Mouse (Mus musculus) monocyte, adult 2 months (primary cell): ENCODE data around the gene Ttll2.
"Not testable (repeated sequence)": the region's sequence is repeated elsewhere in the genome, so short reads cannot be mapped to it uniquely, and the experiment has no call there.

Experiments used
- DNase-seq, 2 experiments: peaks; one replicate each; pipeline ENCODE4 v3.0.0; 2022; ENCODE audit warnings: low spot score in 2 of 2, low read depth in 1 of 2

The Ttll2 gene

DNA sequence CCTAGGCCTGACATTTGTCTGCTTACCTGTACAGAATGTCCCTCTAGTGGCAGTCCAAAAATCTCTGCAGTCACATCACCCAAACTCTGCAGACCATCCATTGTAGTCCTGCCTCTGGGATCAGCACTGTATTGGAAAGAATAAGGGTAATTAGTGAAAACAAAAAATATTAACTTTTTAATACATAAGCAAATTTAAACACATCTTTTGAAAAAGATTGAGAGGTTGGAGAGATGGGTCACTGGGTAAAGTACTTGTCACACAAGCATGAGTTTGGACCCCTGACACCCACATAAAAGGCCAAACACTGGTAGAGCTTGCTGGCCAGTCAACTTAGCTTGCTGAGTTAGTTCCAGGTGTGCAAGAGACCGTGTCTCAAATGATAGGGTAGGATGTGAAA is at the start of gene Ttll2:
Gene Ttll2 (minus strand): TSS at position 101 of the 400 bp plus-strand sequence.
- DNase-seq, result not testable (repeated sequence)

DNA sequence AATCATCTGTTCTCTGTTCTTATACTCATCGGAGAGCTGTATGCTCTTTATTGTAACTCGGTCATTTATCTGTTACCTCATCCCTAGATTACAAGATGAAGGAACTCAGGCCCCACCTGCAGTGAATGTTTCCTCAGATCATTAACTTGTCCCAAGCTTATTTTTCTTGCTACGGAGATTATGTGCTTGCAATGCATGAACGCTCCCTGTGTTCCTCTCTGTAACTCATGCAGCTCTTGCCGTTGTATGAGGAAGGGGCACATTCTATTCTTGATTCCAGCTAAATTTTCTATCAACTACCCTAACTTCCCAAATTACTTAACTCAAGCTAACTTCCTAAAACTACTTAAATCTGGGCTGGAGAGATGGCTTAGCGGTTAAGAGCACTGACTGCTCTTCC is 47.3 kb upstream of the Ttll2 start:
- not testable (repeated sequence) for DNase-seq

DNA sequence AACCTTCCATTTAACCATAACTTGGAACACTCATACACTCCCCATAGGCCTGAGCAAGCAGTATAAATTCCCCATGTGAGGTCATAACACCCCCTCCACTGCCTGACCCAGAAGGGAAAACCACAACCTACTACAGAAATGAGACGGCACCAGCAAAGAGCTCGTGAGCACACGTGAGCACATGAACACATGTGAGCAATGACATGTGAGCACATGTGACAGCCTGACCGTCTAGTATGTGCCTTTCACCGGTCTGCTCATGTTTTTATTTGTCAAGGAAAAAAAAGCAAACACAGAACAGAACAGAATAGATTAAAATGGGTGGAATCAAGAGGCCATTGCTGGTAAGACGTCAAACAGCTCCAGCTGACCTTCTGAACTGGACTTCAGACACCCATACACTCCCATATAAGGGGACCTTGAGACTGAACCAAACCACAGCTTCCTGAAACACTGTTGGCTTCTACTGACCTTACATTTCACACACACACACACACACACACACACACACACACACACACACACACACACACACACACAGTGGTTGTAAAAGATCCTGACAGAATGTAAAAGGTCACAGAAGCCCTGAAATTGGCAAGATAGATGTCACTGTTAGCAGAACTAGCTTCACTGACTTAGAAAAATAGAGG is 45.8 kb upstream of the Ttll2 start:
- DNase-seq, result peak; percentile 4 to 42

DNA sequence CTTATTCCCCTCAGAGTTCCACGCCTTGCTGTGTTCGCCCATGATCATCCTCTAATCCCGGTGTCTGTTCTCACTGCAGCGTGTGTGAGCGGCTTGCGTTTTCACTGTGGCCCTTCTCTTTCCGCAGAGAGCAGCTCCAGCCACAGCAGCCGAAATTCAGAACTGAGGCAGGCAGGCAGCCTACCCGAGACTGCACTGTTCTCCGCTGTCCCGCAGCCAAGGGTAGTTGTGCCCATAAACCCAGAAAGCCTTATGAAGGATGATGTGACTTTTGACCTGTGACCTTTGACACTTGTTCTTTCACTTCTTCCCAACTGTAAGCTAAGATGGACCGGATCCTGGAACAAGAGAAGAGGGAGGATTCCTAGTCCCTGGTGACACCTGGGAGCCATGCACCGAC is 44.6 kb upstream of the Ttll2 start:
- DNase-seq, result not testable (repeated sequence)

DNA sequence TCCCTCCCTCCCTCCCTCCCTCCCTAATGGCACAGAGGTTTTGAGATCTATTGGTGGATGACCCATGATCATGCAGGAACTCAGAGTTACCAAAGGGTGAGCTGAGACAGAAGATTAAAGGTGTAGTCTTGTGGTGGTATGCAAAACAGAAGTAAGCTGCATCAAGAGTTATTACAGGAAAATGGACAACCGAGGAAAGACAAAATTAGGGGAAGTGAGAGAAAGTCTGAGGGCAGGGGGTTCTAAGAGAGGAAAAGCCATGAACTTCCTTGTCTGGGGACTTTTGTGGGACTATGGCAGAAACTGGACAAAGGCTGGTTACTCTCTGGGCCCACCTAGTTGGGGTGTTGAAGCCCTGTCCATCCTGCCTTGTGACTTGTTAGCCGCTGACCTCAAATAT is 43.8 kb upstream of the Ttll2 start:
- DNase-seq, result not testable (repeated sequence)

DNA sequence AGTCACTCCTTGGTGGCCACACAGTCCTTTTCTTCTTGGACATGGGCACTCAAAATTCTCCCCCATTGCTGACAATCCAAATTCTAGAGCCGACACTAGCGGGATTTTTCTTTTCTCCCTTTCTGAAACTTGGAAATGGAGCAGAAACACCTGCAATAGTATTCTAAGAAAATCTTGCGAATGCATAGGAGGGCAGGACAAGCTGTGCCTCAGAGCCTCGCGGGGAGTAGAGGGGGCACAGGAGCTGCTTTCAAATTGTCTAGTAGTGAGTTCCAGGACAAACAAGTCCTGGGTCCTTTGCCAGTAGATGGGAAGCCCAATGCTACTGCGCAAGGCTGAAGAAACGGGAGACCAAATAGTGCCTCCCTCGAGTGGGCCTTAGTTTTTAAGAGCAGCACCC is 43.2 kb upstream of the Ttll2 start:
- DNase-seq, result not testable (repeated sequence)

DNA sequence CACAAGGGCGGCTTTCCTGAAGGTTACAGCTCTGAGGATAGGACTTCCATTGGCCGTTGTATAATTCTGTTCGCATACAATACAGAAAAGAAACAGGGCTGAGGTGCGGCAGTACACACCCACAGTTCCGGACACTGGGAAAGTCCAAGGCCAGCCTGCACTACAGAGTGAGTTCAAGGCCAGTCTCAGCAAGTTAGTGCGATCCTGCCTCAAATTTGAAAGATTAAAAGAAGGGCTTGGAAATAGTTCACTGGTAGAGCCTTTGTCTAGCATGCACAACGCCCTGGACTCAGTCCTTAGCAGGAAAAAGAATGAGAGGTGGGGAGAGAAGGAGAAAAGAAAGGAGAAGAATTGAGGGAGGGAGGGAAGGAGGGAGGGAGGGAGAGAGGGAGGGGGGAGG is 42.6 kb upstream of the Ttll2 start:
- DNase-seq, result not testable (repeated sequence)

DNA sequence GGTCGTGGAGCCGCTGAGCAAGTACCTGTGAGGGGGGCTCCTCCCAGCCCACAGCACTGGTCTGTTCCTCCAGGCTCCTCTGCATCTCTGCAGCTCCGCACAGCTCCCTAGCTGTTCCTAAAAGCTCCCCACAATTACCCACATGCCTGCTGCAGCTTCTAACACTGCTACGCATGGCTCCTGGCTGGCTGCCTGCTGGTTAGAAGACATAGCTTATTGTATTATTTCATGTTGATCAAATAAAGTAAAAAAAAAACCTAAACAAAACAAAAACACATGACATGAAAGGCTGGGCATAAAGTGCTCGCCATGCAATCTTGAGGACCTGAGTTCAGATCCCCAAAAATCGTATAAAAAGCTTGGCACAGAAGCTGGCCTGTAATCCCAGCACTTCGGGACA is 37.4 kb upstream of the Ttll2 start:
- not testable (repeated sequence) for DNase-seq

DNA sequence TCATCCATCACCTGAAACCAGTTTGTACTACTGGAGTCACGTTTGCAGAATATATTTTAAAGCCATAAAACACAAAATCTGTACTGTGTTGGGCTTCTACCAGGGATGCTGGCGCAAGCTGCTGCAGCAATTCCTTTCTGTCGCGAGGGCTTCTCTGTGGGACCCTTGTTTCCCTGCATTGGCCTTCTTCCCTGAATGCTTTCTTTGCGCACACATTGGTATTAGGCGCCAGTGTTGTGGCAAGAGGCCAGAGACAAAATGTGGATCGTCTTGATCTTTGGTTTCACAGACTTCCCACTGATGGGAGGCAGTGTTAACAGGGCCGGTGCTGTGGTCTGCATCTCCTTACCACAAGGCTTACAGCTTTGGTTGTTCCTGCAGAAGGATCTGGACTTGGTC is 36.5 kb upstream of the Ttll2 start:
- DNase-seq, result not testable (repeated sequence)

DNA sequence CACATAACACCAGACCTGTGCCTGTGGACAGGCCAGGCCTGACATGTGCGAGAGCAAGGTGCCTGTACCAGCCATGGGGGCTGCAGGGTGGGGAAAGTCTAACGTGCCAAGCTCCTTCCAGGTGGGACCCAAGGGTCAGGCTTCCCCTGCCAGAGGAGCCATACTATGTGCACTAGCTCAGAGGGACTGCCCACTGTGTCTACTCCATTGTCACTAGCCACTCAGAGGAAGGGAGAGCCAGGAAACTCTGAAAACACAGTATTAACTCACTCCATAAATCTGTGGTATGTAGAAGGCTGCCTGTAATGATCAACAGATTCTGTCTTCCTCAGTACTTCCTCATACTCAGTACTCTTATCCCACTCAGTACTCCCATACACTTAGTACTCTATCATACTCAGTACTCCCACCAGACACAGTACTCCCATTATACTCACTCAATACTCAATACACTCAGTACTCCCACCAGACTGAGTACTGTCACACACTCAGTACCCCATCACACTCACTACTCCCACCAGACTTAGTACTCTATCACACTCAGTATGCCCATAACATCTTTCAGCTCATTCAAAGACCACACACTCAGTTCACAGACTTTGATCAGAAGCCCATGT is 36.0 kb upstream of the Ttll2 start:
- not testable (repeated sequence) for DNase-seq

DNA sequence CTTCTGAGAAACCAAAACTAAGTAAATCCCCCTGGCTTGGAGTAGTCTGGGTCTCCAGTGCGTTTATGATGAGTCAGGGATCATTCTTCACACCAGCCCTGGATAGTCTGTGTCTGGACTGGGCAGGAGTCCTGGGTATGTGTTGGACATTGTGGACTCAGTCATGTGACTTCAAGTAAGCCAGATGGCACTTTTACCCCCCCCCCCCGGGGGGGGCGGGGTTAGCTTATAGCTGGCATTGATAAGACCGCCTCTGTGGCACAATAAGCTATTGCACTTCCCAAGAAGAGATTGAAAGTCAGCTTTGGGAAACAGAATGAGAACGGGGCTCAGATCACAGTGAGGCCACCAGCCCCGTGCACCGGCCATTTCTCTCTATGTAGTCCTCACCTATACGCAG is 33.5 kb upstream of the Ttll2 start:
- not testable (repeated sequence) for DNase-seq

DNA sequence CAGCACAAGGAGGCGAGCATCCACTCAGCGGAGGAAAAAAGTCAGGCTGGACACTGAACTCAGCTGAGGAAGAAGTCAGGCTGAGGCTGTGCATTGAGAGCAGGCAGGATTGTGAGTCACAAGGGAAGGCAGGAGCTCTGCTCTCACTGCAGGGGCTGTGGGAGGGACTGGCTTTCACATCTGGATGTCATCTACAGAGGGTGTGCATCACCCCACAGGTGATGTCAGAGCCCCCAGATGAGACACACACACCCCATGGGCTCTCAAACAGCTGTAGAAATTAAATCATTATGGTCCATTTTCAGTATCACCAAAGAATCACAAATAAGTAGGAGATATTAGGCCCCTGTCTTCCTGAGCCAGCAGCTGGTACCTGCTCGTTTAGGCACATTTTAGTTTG is 32.9 kb upstream of the Ttll2 start, which contains the start of gene Unc93a2:
Gene Unc93a2 (minus strand): TSS at position 101 of the 400 bp plus-strand sequence.
- not testable (repeated sequence) for DNase-seq

DNA sequence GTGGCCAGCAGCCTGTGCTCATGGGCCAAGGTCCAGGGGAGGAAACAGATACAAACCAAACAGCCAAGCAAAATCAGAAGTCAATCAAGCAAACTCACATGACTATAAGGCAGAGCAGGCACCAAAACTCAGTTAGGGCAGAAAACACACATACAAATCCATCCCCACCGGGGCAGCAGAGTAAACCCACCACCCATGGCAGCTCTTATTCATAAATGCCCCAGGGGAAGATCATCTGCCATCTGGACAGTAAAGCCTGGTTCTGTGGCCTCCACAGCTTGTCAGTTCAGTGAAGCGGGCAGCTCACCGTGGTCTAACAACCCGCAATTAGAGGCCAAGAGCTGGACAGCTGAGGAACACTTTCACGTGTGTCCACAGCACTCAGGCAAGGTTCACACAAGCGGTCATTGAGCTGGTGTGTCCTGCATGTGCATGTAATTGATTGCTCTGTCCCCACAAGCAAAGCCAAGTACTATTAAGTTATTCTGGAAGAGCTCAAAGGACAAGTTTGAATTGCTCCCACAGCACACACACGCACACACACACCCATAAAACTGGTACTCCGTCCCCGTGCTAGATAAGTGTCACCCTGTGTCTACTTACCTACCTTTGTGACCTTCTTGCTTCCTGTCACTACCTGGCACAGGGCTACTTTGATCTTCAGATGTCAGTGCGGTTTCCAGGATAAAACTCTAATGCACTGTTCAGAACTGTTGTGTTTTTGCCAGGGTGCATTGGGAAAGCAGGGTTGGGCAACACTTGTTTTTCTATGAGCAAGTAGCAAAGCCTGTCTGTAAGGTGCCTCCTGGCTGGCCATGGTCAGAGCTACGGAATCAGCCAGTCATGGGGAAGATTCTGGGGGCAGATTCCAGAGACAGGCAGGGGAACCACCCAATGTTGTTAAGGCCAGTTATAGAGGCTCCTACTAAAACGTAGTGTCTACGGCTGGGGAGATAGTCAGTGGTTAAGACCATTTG is 31.0 kb upstream of the Ttll2 start:
- DNase-seq, result not testable (repeated sequence)

DNA sequence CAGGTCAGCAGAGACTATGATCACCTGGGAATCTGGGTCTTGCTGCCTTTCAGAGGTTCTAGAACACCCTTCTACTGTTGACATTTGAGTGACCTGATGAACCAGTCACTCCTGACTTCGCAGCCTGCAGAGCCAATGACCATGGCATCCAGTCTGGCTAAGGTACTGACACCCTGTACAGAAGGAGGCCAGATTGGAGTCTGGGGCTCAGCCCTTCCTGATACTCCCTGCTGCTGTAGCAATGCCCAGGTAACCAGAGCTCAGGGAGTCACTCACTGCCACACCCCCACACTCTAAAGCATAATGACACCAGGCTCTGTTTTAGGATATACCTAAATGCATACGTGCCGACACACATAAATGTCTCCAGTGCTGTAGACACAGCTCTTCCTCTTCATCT is 30.2 kb upstream of the Ttll2 start:
- DNase-seq, result not testable (repeated sequence)

DNA sequence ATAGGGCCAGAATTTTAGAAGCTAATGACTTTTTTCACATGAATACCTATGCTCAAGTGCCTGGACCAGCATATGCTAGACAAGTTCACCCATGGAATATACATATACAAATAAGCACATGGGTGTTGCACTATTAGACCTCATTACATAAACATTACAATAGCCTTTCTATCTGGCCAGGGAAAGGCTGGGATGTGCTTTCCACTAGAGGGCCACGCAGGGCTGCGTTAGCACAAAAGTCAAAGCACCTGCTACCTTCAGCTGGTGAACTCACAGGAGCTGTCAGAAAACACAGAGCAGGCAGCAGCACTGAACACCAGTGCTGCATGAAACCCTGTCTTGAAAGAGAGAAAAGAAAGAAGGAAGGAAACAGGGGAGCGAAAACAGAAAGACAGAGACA is 25.4 kb upstream of the Ttll2 start:
- DNase-seq, result not testable (repeated sequence)

DNA sequence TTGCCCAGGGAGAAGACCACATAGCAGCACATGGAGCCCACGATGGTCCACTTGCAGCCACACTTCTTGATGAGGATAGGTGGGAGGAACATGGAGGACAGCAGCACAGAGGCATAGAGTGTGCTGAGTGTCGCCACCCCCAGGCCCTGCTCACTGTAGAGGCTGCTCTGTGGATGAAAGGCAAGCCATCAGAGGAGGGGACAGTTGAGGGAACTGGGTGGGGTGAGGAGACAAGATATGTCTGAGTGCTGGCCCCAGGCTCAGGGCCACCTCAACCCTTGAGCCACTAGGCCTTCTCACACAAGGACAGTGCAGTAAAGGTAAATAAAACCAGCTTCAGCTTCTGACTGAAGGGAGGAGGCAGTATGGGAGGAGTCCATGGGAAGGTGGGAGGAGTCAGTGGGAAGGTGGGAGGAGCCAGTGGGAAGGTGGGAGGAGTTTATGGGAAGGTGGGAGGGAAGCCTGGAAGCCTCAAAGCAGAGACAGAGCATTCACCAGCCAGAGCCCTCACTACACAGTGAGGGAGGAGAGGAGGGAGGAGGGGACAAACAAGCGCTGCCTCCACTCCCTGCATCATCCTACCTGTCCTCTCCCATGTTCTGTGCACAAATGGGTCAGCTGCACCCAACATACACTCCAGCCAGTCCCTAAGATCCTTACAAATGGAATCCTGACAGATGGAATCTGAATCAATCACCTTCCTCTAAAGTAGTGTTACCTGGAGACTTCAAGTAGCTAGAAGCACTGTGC is 24.6 kb upstream of the Ttll2 start:
- not testable (repeated sequence) for DNase-seq

DNA sequence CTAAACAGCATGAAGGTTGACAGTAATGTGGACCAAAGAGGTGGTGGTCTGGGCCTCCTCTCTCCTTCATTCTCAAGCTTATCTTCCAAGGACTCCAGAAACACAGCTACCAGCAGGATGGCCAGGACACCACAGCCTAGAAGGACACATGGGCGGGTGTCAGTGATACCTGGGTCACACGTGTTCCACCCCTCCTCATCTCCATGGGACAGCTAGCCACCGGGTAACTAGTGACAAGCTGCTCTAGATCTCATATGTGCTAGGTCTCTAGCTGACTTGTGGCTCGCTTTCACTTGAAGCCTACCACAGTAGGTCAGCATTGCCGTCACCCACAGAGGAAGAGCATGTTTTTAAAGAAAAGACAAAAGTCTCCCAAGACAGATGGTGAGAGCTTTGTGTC is 19.4 kb upstream of the Ttll2 start, which contains the start of gene Gm49630:
Gene Gm49630 (minus strand): TSS at position 101 of the 400 bp plus-strand sequence.
- not testable (repeated sequence) for DNase-seq

DNA sequence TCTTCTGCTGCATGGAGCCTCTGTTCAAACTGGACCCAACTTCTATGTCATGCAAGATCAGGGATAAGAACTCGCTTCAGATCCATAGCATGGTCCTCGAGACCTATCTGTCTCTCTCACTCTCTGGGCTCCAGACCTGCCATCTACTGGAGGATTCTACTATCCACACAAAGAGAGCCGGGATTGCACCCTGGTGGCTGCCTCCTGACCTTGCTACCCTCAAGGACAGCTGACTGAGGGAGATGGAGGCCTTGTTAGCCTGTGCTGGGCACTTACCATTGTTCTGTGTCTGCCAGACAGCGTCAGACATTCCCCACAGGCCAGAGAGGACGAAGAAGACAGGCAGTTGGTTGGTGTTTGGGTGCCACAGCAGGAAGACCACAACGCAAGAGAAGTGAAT is 16.9 kb upstream of the Ttll2 start:
- DNase-seq, result not testable (repeated sequence)

DNA sequence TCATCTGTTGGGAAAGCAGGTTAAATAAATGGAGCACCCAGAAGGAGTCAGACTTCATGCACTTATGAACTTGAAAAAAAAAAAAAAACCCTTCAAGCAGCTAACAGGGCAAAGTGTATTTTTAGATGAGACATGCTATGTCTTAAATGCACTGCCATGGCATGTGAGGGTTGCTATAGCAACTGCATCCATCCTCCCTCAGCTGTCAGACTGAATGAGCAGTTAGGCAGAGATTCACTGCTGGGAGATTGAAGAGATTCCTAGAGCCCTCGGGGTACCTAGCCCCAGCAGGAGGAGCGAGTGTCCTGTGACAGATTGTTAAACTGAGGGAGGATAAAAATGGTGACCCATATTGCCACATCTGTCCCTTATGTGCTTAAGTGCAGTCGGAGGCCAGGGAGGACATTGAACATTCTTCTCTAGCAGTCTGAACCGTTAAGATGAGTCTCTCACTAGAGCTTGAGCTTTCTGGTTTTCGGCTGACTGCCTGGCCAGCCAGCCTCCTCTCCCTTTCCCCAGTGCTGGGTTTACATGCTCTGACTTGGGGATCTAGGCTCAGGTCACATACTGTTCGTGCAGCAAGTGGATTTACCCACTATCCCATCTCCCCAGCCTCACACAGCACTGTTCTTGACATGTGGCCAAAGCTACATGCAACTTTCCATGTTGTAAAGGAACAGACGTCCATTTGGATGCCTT is 14.3 kb upstream of the Ttll2 start:
- not testable (repeated sequence) for DNase-seq

DNA sequence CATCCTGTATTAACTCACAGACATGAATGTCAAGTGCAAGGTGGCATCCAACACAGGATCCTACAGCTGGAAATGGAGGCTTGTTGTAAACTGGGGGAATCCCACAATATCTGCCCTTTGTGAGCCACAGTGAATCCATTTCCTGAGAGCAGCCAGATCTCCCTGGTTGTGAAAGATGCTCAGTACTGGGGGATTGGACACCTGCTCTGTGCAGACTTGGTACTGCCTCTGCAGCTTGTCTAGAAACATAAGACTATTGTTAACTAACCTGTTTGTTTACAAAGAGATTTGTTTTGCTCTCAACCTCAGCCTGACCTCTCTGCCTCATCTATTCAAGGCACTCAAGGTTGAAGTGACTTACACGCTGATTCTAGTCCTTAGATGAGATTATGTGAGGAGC is 13.8 kb upstream of the Ttll2 start:
- not testable (repeated sequence) for DNase-seq
